Mouse (Mus musculus): ENCODE results near the gene H2-D1.
"Not testable (repeated sequence)": the region's sequence is repeated elsewhere in the genome, so short reads cannot be mapped to it uniquely, and the experiment has no call there.

The H2-D1 gene

DNA sequence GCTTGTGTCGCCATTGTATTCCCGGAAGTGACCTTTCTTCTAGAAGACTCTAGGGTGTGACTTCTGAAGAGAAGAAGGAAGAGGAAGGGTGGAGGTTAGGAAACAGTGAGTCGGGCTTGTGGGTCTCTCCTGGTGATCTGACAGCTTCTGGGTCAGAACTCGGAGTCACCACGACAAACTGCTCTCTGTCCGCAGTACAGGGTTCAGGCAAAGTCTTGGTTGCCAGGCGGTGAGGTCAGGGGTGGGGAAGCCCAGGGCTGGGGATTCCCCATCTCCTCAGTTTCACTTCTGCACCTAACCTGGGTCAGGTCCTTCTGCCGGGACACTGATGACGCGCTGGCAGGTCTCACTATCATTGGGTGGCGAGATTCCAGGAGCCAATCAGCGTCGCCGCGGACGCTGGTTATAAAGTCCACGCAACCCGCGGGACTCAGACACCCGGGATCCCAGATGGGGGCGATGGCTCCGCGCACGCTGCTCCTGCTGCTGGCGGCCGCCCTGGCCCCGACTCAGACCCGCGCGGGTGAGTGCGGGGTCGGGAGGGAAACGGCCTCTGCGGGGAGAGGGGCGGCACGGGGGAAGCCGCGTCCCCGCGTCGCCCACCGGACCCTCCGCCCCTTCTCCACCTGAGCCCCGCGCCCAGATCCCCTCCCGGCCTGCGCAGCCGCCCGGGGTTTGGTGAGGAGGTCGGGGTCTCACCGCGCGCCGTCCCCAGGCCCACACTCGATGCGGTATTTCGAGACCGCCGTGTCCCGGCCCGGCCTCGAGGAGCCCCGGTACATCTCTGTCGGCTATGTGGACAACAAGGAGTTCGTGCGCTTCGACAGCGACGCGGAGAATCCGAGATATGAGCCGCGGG is at the start of gene H2-D1:
H2-D1 (plus strand) TSS at position 67 of the 859 bp plus-strand sequence.
- DNase-seq (ENCODE audit: low read depth), result peak; percentile 99

DNA sequence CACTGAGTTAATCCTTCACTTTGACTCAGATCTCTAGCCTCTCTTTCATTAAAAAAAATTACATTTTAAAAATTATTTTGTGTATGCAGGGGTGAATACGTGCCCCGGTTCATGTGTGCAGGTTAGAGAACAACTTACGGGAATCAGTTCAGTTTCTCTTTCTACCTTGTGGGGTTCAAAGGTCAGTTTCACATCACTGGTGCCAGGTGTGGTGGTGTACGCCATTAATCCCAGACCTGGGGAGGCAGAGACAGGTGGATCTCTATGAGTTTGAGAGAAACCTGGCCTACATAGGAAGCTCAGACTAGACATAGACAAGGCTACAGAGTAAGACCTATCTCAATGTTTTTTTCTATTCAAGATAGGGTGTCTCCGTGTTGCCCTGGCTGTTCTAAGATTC is 49.5 kb upstream of the H2-D1 start:
- DNase-seq (ENCODE audit: low read depth), result no peak

DNA sequence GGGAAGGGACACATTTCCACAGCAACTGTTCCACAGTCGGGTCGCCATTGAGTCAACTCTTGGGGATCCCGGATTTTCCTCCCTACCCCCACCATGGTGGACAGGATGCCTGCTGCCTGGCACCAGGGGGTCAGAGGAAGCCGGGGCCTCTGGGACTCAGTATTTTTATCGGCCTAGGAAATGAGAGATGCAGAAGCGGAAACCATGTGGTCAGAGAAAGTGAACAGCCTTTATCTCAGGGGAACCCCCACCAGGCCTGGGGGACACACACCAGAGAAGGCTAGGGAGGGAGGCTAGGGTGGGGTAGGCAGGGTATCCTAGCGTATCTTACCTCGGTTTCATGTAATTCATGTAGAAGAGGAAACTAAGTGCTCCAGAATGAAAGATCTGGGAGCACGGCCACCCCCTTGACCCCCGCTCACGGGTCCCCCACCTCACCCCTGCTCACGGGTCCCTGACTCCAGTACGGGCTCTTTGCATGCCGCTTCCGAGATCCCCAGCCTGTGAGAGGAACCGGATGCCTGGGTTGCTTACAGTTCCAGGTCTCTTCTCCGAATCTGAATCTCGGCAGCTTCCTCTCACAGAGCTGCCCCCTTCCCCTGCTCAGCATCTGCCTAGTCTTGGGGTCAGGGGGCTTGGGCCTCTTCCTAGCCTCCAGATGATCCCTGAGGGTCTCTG is 43.9 kb upstream of the H2-D1 start:
- DNase-seq (ENCODE audit: low read depth), result peak; percentile 94

- peak; percentile 88 for DNase-seq (ENCODE audit: low read depth)
These were observed 42.9 kb upstream of the H2-D1 start for GRCm38 (mm10) chr17:35219601-35220041.

GRCm38 (mm10) chr17:35220156-35220952 is 42.2 kb upstream of the H2-D1 start, which contains the start of gene Gm16181:
TSS of gene Gm16181 (plus strand) at chr17:35220834.
- no peak for DNase-seq (ENCODE audit: low read depth)

DNA sequence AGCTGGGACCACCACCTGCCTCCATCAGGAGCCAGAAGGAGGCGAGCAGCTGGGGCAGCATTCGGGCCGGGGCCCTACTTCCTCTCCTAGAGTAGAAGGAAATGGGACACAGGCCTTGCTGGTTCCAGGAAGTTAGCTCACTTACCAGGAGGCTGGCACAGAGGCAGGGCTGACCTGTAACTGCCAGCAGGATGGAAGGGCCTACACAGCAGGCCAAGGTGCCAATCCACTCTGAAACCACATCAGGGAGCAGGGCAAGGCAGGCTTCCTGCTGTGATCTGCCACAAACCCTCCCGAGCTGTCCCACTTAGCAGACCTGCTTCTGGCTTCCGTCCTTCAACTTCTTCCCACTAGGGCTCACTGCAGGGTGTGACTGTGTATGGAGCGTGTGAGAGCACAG is 40.2 kb upstream of the H2-D1 start:
- DNase-seq (ENCODE audit: low read depth), result peak; percentile 96

- DNase-seq (ENCODE audit: low read depth), result peak; percentile 40
These were observed 37.9 kb upstream of the H2-D1 start for GRCm38 (mm10) chr17:35224641-35225040.

GRCm38 (mm10) chr17:35225456-35225855 is 37.1 kb upstream of the H2-D1 start:
- DNase-seq (ENCODE audit: low read depth), result no peak

GRCm38 (mm10) chr17:35226561-35227046 is 35.9 kb upstream of the H2-D1 start:
- DNase-seq (ENCODE audit: low read depth), result peak; percentile 61

DNA sequence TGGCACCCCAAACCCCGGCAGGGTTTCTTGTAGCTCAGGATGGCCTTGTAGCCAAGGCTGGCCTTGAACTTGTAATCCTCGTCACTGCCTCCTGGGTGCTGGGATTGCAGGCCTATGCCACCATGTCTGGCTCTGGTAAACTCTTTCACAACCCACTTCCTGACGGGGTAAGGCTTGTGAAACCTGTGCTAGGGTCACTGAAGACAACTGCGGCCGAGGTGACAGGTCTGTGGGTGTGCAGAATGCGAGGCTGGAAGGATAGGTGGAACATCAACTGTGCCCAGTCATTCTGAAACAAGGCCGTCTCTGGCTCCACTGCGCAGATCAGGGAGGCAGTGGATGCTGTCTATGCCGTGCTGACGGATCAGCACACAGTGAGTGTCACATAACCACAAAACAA is 31.5 kb upstream of the H2-D1 start:
- DNase-seq (ENCODE audit: low read depth), result peak; percentile 72

DNA sequence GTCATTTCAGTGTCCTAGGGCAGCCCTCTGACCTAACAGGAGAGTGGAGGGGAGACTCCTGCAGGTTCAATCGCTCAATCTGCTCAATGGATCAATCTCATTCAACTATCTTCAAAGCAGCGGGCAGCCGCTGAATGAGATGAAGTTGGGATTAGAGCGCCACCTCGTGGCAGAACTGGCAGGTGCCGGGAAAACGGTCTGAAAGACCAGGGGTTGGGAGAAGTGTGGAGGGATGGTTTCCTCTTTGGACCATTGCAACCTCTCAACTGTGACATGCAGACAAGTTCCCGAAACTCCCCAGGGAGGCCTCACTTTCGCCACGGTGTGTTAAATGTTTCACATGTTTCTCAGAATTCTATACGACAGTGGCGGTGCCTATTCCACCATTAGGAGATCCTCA is 30.5 kb upstream of the H2-D1 start:
- peak; percentile 86 for DNase-seq (ENCODE audit: low read depth)

- DNase-seq (ENCODE audit: low read depth), result peak; percentile 95
These were observed 29.9 kb upstream of the H2-D1 start for GRCm38 (mm10) chr17:35232659-35233058.

GRCm38 (mm10) chr17:35233114-35233980 is 29.2 kb upstream of the H2-D1 start, which contains the start of gene Atp6v1g2:
TSS of gene Atp6v1g2 (plus strand) at chr17:35233660.
- DNase-seq (ENCODE audit: low read depth), result peak; percentile 88

DNA sequence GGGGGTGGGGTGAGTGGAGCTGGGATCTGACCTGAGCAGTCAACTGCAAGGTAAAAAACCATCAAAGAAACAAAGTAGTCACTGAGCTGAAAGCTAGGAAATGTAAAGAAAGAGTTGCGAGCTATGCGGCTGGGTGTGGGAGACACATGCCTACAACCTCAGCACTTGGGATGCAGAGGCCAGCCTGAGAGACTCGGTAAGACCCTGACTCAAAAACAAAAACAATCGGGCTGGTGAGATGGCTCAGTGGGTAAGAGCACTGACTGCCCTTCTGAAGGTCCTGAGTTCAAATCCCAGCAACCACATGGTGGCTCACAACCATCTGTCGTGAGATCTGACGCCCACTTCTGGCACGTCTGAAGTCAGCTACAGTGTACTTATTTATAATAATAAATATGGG is 28.4 kb upstream of the H2-D1 start:
- not testable (repeated sequence) for DNase-seq (ENCODE audit: low read depth)

GRCm38 (mm10) chr17:35234903-35235302 is 27.6 kb upstream of the H2-D1 start:
- DNase-seq (ENCODE audit: low read depth), result peak; percentile 61

DNA sequence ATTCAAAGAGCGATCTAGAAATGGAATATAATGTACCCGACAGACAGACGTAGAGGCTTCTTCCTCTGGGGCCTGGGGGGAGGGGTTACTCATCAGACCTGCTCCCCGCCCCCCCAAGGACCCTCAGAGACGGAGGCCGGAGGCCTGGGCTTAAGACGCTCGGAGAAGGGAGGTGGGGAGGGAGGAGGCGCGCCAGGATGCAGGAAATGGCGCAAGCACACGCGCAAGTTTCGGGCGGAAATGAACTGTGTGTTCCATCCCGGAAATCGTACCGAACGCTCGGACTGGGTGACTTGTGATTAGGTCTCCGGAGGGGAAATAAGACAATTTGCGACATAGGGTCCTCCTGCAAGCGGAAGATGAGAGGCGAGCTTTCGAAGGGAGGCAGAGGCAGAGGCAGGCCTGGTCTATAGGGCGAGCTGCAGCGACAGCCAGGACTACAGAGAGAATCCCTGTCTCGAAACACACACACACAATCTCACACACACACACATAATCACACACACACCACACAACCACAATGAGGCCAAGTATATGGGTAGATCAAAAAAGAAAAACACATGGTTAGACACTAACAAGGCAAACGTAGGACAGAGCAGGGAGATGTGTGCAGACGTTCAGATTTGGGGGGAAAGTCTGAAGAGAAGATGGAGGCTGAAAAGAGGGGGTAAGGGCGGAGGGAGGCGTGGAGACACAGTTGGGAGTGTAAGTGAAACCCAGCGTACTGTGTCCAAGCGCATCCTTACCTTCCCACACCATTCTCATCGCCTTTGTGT is 26.7 kb upstream of the H2-D1 start, which contains the start of gene Nfkbil1:
Nfkbil1 (minus strand) TSS at position 179 of the 776 bp plus-strand sequence.
- DNase-seq (ENCODE audit: low read depth), result peak; percentile 99

DNA sequence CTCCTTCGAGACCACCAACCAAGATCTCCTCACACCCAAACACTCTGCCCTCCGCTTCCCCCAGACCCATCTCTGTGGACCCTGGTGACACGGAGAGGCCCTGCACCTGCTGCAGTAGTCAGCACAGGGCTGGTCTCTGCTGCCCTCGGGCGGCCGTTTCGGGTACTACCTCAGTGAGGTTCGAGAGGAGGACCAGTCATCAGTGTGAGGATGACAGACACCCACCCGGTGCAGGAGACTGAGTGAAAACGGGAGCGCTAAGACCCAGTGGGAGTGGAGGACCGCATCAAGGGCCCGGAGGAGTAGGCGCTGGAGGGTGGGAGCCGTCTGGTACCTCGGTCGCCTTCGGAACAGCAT is 26.2 kb upstream of the H2-D1 start:
- peak; percentile 90 for DNase-seq (ENCODE audit: low read depth)

DNA sequence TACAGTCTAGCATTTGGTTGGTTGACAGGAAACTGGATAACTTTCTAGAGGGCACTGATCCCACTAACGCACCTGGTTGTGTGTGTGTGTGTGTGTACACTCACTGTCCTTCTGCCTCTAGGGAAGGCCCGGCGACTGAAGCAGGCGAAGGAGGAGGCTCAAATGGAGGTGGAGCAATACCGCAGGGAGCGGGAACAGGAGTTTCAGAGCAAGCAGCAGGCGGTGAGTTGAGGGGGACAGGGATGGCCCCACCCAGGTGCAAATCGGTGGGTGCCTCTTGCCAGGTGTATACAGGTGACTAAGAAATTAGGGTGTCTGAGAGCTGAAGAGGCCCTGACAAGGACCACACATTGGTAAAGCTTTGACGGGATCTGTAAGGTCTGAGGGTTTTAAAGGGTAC is 25.5 kb upstream of the H2-D1 start:
- DNase-seq (ENCODE audit: low read depth), result no peak

GRCm38 (mm10) chr17:35237504-35237903 is 25.0 kb upstream of the H2-D1 start:
- DNase-seq (ENCODE audit: low read depth), result no peak

DNA sequence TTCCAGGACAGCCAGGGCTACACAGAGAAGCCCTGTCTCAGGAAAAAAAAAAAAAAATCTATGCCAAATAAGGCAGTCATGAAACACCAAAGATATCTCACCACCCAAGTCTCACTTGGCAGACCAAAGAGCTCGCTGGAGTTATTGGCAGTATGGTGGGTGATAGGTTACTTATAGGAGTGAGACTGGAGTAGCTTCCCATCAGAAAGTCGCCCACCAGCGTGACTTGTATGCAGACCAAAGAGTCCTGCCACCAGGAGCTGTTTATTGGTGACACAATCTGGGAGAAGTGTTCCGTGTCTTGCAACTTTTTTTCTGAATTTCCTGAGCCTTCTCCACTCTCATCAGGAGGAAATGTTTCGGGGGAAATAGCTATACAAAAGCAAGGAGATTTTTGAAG is 22.8 kb upstream of the H2-D1 start:
- DNase-seq (ENCODE audit: low read depth), result no peak

Data from 416B (cell line).